Mouse (Mus musculus): ENCODE results near the gene Myl6. TPM values are rescaled to one million over a fixed set of nuclear protein-coding genes. Genes with fewer than 3 reads are reported as not detected.
"Not testable (repeated sequence)": the region's sequence is repeated elsewhere in the genome, so short reads cannot be mapped to it uniquely, and the experiment has no call there.

The Myl6 gene
- total RNA-seq, 2 experiments from 2014 or later: 602 to 610 TPM

GRCm38 (mm10) chr10:128493319-128493694 is 638 bp downstream of the Myl6 start:
- no peak for DNase-seq (ENCODE audit: extremely low spot score in 1 of 2, low spot score in 2 of 2)
- intact Hi-C loops (cut with DNase I): loop anchor here (5.0 kb wide), 2 partner anchors 34 to 54 kb away; partner anchors contain the start of genes Esyt1, Rpl41 and Zc3h10

GRCm38 (mm10) chr10:128492633-128493311 is 1.2 kb downstream of the Myl6 start:
- intact Hi-C loops (cut with DNase I): loop anchor here (5.0 kb wide), 2 partner anchors 35 to 55 kb away; partner anchors contain the start of genes Esyt1, Rpl41 and Zc3h10
- peak in 1 of 2 experiments; percentile 79 for DNase-seq (ENCODE audit: extremely low spot score in 1 of 2, low spot score in 2 of 2)

DNA sequence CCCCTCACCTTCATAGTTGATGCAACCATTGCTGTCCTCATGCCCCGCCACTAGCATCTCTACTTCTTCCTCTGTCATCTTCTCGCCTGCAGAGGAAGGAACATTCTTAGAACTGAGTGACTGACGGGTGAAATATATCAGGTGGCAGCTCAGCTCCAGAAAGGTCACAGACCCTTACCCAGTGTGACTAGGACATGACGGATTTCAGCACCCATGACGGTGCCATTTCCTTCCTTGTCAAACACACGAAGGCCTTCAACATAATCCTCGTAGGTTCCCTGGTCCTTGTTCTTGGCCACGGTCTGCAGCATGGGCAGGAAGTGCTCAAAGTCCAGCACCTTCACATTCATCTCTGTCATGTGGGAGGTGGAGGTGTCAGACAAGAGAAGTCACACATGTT is 1.9 kb downstream of the Myl6 start:
- DNase-seq (ENCODE audit: extremely low spot score in 1 of 2, low spot score in 2 of 2): not testable (repeated sequence)
- intact Hi-C loops (cut with DNase I): loop anchor here (5.0 kb wide), 2 partner anchors 35 to 55 kb away; partner anchors contain the start of genes Esyt1, Rpl41 and Zc3h10

DNA sequence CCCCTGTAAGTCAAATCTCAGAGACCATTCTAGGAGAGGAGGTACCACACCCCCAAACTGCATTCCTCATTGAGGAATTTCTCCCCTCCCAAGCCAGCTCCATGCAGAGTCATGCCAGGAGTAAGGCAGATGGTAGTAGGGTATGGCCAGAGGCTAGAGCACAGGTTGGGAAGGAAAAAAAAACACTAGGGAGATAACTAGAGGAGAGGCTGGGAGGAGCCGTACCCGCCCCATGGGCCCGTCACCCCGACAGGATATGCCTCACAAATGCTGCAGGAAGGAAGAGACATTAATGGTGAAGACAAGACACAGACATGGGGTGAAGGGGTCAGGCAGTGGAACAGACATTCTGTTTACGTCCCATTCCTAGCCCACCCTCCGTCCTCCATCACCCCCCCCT is 2.5 kb downstream of the Myl6 start:
- intact Hi-C loops (cut with DNase I): loop anchor here (5.0 kb wide), 2 partner anchors 36 to 56 kb away; partner anchors contain the start of genes Esyt1, Rpl41 and Zc3h10
- DNase-seq (ENCODE audit: extremely low spot score in 1 of 2, low spot score in 2 of 2): no peak

DNA sequence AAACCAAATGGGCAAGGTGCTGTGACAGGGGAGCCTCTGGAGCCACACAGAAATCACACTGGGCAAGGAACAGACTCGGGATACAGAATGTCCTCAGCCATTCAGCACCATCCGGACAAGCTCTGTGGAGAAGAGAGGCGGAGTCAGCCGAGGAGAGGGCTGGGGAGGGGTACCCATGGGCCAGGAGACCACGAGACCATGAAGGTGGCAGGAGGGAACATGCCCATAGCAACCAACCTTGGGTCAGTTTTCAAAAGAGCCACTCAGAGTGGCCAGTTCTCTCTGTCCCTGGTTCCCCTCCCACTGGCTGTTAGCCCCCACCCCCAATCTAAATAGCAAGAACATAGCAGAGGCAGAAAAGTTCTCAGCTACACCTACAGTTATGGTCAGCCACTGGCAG is 3.0 kb downstream of the Myl6 start:
- intact Hi-C loops (cut with DNase I): loop anchor here (5.0 kb wide), 2 partner anchors 36 to 56 kb away; partner anchors contain the start of genes Esyt1, Rpl41 and Zc3h10
- no peak for DNase-seq (ENCODE audit: extremely low spot score in 1 of 2, low spot score in 2 of 2)

GRCm38 (mm10) chr10:128490232-128490631 is 3.7 kb downstream of the Myl6 start:
- intact Hi-C loops (cut with DNase I): loop anchor here (5.0 kb wide), 2 partner anchors 37 to 57 kb away; partner anchors contain the start of genes Esyt1, Rpl41 and Zc3h10

GRCm38 (mm10) chr10:128489785-128490184 is 4.2 kb downstream of the Myl6 start:
- intact Hi-C loops (cut with DNase I): loop anchor here (5.0 kb wide), 2 partner anchors 38 to 58 kb away; partner anchors contain the start of genes Esyt1, Rpl41 and Zc3h10
- no peak for DNase-seq (ENCODE audit: extremely low spot score in 1 of 2, low spot score in 2 of 2)

More at GRCm38 (mm10) chr10:128490232-128490631, 3.7 kb downstream of the Myl6 start:
- DNase-seq (ENCODE audit: extremely low spot score in 1 of 2, low spot score in 2 of 2): peak in 1 of 2 experiments; percentile 46

- DNase-seq (ENCODE audit: extremely low spot score in 1 of 2, low spot score in 2 of 2): no peak
- intact Hi-C loops (cut with DNase I): no loop called here
Measured at GRCm38 (mm10) chr10:128489380-128489779, 4.6 kb downstream of the Myl6 start.

- intact Hi-C loops (cut with DNase I): no loop called here
- DNase-seq (ENCODE audit: extremely low spot score in 1 of 2, low spot score in 2 of 2): no peak
Measured at GRCm38 (mm10) chr10:128488776-128489175, 5.2 kb downstream of the Myl6 start.

- no peak for DNase-seq (ENCODE audit: extremely low spot score in 1 of 2, low spot score in 2 of 2)
- intact Hi-C loops (cut with DNase I): no loop called here
Measured at GRCm38 (mm10) chr10:128487861-128488712, 5.9 kb downstream of the Myl6 start.

DNA sequence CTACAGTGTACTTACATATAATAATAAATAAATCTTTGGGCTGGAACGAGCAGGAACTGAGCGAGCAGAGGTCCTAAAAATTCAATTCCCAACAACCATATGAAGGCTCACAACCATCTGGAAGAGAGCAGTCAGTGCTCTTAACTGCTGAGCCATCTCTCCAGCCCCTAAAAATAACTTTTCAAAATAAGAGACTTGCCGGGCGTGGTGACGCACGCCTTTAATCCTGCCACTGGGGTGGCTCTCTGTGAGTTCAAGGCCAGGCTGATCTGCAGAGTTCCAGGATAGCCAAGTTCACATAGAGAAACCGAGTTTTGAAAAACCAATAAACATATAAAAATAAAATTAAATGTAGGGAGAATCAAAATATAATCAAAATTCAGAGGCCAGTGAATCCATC is 7.6 kb downstream of the Myl6 start:
- intact Hi-C loops (cut with DNase I): no loop called here
- no peak for DNase-seq (ENCODE audit: extremely low spot score in 1 of 2, low spot score in 2 of 2)

- intact Hi-C loops (cut with DNase I): loop anchor here (5.0 kb wide), 1 partner anchor 122 kb away; no protein-coding TSS in a partner anchor
- DNase-seq (ENCODE audit: extremely low spot score in 1 of 2, low spot score in 2 of 2): no peak
Measured at GRCm38 (mm10) chr10:128474366-128474765, 19.6 kb downstream of the Myl6 start.

DNA sequence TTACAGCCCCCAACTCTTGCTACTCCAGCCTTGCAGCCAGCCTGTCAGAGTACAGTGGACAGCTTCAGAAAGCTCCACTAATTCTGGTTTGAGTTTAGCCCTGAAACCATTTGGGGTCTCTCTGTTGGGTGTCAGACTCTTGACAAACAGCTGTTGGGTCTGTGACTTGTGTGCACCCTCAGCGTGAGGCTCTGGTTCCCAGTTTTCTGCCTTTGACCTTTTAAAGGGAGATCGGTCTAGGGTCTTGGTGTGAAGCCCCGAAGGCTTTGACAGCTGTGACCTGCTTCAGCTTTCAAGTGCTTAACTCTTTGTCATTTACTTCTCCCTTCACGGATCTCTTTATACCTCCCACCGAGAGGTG is 33.7 kb downstream of the Myl6 start:
- DNase-seq (ENCODE audit: extremely low spot score in 1 of 2, low spot score in 2 of 2): no peak
- intact Hi-C loops (cut with DNase I): no loop called here

DNA sequence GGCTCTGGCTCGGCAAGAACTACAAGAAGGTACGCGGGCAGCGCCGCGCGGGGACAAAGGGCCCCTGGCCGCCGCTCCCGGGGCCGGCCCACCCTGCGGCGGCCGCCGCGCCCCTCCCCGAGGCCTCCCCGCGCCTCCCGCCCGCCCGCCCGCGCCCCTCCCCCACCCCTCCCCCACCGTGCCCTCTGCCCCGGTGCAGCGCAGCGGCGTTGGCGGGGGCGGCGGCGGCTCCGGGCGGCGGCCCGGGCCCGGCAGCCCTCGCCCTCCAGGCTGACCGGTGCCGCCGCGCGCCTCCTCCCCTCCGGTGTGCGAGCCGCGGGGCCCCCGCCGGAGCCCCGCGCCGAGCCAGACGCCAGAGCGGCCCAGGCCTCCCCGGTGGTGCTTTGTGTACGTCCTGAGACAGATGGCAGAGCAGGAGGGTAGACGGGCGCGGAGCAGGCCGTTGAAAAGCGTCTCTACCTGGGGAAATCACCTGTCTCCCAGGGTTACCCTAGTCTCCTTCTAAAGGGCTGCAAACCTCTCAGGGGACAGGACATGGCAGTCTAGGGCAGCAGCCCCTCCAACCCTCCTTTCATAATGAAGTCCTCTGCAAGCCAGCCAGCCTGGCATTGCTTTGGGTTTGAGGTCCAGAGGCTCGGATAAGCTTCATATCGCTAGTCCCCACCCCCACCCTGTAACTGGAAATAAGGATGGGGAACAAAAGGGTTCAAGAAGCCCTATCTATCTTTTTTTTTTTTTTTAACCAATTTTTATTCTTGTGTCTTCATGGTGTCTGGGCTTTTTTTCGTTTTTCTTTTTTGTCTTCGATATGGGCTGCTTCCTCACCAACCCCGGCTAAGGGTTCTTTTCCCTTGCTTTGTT is 34.3 kb downstream of the Myl6 start:
- intact Hi-C loops (cut with DNase I): loop anchor here (5.0 to 10.0 kb wide), 3 partner anchors 47 to 125 kb away; partner anchors contain the start of genes Ankrd52, Cs, Nabp2 and Rnf41
- peak in 1 of 2 experiments; percentile 62 for DNase-seq (ENCODE audit: extremely low spot score in 1 of 2, low spot score in 2 of 2)

DNA sequence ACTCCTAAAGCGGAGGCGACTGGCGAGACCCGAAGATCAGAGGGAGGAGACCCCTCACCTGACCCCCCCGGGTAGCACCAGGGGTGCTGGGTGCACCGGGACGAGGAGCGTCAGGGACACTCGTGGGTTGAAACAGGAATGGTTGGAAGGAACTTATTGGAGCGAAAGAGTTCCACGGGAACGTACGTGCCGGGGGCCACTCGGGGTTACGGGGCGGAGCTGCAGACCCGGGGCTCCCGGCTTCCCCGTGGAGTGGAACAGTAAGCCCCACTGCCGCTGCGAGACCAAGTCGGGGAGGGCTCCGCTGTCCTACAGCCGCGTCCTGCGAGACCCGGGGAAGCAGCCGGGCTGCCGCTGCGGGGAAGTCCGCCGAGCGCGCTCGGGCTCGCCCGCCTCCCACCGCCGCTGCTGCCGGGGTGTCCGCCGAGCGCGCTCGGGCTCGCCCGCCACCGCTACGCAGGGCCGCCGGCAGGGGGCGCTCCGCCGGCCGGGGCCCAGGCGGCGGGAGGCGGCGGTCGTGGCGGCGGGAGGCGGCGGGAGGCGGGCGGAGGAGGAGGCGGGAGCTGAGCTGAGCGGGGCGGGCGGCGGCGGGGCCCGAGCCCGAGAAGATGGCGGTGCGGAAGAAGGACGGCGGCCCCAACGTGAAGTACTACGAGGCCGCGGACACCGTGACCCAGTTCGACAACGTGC is 35.1 kb downstream of the Myl6 start, which contains the start of gene Smarcc2:
Gene Smarcc2, plus strand, starts transcription at position 530 of the 690 bp plus-strand sequence.
- intact Hi-C loops (cut with DNase I): loop anchor here (5.0 to 10.0 kb wide), 3 partner anchors 47 to 124 kb away; partner anchors contain the start of genes Ankrd52, Cs, Nabp2 and Rnf41
- peak; percentile 72 to 93 for DNase-seq (ENCODE audit: extremely low spot score in 1 of 2, low spot score in 2 of 2)

DNA sequence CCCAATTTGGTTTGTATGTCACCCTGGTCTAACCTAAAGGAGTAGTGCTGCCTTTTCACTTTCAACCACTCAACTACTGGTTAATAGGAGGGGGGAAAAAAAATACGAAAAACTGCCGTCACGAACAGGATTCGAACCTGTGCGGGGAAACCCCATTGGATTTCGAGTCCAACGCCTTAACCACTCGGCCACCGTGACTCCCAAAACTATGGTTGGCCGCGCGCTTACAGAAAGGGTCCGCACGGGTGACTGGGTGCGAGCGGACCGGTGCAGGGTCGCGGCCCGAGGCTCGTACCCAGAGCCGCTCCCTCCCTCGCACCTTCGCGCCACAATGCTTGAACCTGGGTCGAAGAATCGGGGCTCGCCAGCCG is 35.6 kb downstream of the Myl6 start:
- intact Hi-C loops (cut with DNase I): loop anchor here (5.0 to 10.0 kb wide), 3 partner anchors 46 to 124 kb away; partner anchors contain the start of genes Ankrd52, Cs, Nabp2 and Rnf41

GRCm38 (mm10) chr10:128457676-128458075 is 36.3 kb downstream of the Myl6 start:
- no peak for DNase-seq (ENCODE audit: extremely low spot score in 1 of 2, low spot score in 2 of 2)

More for the DNA sequence above, 35.6 kb downstream of the Myl6 start:
- DNase-seq (ENCODE audit: extremely low spot score in 1 of 2, low spot score in 2 of 2): peak; percentile 82 to 89

More at GRCm38 (mm10) chr10:128457676-128458075, 36.3 kb downstream of the Myl6 start:
- intact Hi-C loops (cut with DNase I): loop anchor here (5.0 to 10.0 kb wide), 3 partner anchors 45 to 123 kb away; partner anchors contain the start of genes Ankrd52, Cs, Nabp2 and Rnf41
